Mouse (Mus musculus) retina, postnatal 1 day (tissue): ENCODE results near the gene Necab2.

Experiments used
- DNase-seq: peaks from one replicate; pipeline ENCODE4 v3.0.0-alpha.2; 2012

The Necab2 gene

GRCm38 (mm10) chr8:119459724-119460123, 13.2 kb downstream of the Necab2 start:
- DNase-seq = peak; percentile 49

GRCm38 (mm10) chr8:119461356-119461755, 14.8 kb downstream of the Necab2 start:
- peak; percentile 79 for DNase-seq

GRCm38 (mm10) chr8:119463709-119464108, 17.2 kb downstream of the Necab2 start:
- DNase-seq = peak; percentile 23

GRCm38 (mm10) chr8:119466105-119466504, 19.6 kb downstream of the Necab2 start:
- DNase-seq = peak; percentile 73

- peak; percentile 30 for DNase-seq
These were observed 20.3 kb downstream of the Necab2 start for GRCm38 (mm10) chr8:119466794-119467193.

GRCm38 (mm10) chr8:119468091-119468490, 21.6 kb downstream of the Necab2 start:
- no peak for DNase-seq

- DNase-seq = no peak
These were observed 32.2 kb downstream of the Necab2 start for GRCm38 (mm10) chr8:119478684-119479083.

GRCm38 (mm10) chr8:119484145-119484896, 37.8 kb downstream of the Necab2 start:
- DNase-seq = peak; percentile 34

- DNase-seq = no peak
These were observed 40.6 kb downstream of the Necab2 start for GRCm38 (mm10) chr8:119487093-119487492.

GRCm38 (mm10) chr8:119496848-119497247, 50.3 kb downstream of the Necab2 start:
- DNase-seq = no peak

GRCm38 (mm10) chr8:119499836-119500235, 53.3 kb downstream of the Necab2 start:
- DNase-seq = no peak

- DNase-seq = no peak
These were observed 55.1 kb downstream of the Necab2 start, which contains the start of gene Slc38a8 for GRCm38 (mm10) chr8:119501598-119501997. Slc38a8 (minus strand) TSS chr8:119501698.

- no peak for DNase-seq
These were observed 55.6 kb downstream of the Necab2 start for GRCm38 (mm10) chr8:119502111-119502510.

GRCm38 (mm10) chr8:119503191-119503767, 56.8 kb downstream of the Necab2 start:
- peak; percentile 93 for DNase-seq

- DNase-seq = peak; percentile 42
These were observed 59.0 kb downstream of the Necab2 start for GRCm38 (mm10) chr8:119505488-119505887.

GRCm38 (mm10) chr8:119506106-119506505, 59.6 kb downstream of the Necab2 start:
- no peak for DNase-seq

- no peak for DNase-seq
These were observed 64.0 kb downstream of the Necab2 start for GRCm38 (mm10) chr8:119510471-119510870.

GRCm38 (mm10) chr8:119511722-119512121, 65.2 kb downstream of the Necab2 start:
- DNase-seq = no peak

- DNase-seq = no peak
These were observed 66.9 kb downstream of the Necab2 start for GRCm38 (mm10) chr8:119513405-119513804.

- DNase-seq = no peak
These were observed 68.4 kb downstream of the Necab2 start for GRCm38 (mm10) chr8:119514940-119515339.

- no peak for DNase-seq
These were observed 69.2 kb downstream of the Necab2 start for GRCm38 (mm10) chr8:119515767-119516166.

- peak; percentile 56 for DNase-seq
These were observed 70.2 kb downstream of the Necab2 start for GRCm38 (mm10) chr8:119516674-119517073.

- peak; percentile 49 for DNase-seq
These were observed 73.6 kb downstream of the Necab2 start for GRCm38 (mm10) chr8:119520102-119520501.
